Mouse (Mus musculus): Measurements from ENCODE around the gene Odf4. TPM values are rescaled to one million over a fixed set of nuclear protein-coding genes. Genes with fewer than 3 reads are reported as not detected.
A peak's percentile ranks its signal among the peaks of the same experiment; 100 is the strongest.
"Not testable (repeated sequence)": the region's sequence is repeated elsewhere in the genome, so short reads cannot be mapped to it uniquely, and the experiment has no call there.

Odf4 gene
- total RNA-seq, 2 experiments from 2014 or later: not detected

DNA sequence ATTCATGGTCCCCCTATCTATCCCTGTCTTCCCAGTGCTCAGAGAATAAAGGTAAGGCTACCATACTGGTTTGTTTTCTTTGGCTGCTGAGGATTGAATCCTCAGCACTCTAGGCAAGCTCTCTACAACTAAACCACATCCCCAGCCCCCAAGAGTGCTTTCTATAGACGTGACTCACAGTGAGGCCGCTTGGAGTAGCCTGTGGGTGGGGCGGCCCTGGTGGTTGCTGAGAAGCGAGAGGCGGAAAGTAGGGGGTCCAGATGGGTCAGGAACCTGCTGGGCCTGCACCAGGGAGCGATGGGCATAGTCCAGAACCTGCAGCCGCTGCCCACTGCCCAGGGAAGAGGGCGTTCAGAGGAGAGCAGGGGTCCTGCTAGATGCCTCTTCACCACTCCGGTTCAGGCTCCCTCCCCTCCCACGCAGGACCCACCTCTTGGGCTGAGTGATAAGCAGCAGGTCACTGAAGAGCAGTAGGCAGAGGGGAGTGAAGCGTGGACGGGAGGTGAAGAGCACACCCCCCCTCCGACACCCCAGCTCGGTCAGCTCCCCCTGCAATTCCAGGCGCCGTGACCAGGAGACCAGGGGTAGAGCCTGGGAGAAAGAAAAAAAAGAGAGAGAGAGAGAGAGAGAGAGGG lies 20.0 kb upstream of the Odf4 start:
- ATAC-seq (replicated peaks; ENCODE audit: poor library complexity): no peak

DNA sequence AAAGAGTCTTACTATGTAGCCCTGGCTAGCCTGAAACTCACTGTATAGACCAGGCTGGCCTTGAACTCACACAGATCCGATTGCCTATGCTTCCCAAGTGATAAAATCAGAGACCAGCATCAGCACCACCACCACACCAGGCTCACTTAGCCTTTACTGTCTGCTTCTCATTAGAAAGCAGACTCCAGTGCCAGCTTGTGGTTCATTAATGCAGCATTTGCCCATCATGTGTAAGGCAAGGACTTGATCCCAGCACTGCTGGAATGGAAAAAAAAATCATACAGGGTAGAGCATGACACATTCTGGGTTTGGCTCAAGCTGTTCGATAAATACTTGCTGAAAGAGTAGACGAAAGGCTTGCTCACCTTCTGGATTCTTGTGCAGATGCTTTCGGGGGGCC lies 19.1 kb upstream of the Odf4 start:
- no peak for ATAC-seq (replicated peaks; ENCODE audit: poor library complexity)

DNA sequence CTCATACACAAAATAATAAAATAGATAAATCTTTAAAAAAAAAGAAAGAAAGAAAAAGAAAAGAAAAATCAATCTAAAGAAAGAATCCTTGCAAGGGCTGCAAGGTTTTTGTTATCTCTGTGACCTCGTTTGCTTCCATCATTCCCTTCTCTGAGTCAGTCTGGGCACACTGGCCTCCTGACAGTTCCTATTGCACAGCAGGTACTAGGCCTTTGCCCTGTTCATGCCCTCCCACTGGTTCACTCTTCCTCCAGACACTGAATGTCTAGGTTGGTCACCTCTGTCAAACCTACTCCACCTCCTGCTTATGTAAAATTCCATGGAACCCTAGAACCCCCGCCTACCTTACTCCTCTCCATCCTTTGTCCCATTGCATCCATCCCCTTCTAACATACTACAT lies 18.4 kb upstream of the Odf4 start:
- no peak for ATAC-seq (replicated peaks; ENCODE audit: poor library complexity)

DNA sequence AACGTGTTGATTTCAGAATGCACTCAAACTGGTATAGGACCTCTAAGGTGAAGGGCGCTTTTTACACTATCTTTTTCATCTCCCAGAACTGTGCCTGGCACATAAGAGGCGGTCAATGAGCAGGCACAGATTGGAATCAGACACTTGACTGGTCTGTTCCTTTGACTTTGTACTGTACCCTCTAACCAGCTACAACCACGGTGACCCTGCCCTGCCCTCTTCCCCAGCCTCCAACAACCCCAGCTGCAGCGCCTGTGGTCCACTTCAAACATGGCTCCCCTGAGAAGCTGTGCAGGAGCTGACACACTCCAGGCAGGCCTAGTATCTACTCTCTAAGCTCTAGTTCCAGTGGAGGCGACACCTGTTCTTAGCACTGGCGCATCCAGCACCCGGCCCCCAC lies 15.8 kb upstream of the Odf4 start:
- ATAC-seq (replicated peaks; ENCODE audit: poor library complexity): no peak

DNA sequence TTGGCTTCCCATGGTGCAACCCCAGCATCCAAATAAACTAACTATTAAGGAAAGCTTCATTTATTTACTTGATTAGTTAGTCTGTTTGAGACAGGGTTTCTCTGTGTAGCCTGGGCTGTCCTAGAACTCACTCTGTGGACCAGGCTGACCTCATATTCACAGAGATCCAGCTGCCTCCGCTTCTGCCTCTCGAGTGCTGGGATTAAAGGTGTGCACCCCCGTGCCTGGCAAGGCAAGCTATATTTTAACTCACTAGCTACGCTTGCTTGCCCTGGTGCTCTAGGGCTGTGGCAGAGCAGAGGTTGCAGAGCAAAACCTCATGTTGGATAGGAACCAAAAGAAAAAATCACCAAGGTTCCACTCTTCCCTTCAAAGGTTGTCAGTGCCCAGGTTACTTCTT lies 13.6 kb upstream of the Odf4 start:
- ATAC-seq (replicated peaks; ENCODE audit: poor library complexity): no peak

DNA sequence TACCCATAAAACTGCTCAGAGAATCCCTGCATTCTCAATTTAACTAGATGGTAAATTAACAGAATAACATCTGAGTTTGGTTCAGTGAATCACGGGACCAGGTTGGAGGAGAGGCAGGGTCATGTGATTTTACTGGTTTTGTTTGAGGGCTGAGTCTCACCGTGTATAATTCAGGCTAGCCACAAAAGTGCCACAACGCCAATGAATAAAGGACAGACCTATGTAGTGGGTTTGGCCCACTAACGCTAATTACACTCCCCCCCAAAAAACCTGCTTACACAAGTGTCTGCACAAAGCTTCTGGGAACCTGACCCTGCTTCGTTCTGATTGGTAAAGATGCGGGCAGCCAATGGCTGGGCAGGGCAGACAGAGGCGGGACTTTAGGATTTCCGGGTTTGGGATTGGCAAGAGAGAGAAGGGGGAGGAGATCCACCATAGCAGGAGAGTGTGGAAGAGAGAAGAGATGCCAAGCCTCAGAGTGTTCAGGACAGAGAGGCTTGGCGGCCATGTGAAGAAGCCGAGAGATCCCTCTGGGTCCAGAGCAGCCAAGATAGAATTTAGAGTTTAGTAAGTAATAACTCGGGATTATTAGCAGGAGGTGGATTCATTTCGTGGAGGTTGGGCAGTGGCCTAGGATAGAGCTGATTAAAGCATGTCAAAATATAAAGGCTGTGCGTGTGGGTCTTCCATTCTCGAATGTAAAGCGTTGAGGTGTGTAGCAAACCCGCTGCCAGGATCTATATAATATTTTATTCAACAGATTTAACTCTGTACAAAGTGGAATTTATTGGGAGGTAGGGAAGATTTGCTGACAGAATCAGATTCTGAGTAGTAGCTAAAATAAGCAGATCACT lies 12.8 kb upstream of the Odf4 start:
- peak; percentile 100 for ATAC-seq (replicated peaks; ENCODE audit: poor library complexity)

DNA sequence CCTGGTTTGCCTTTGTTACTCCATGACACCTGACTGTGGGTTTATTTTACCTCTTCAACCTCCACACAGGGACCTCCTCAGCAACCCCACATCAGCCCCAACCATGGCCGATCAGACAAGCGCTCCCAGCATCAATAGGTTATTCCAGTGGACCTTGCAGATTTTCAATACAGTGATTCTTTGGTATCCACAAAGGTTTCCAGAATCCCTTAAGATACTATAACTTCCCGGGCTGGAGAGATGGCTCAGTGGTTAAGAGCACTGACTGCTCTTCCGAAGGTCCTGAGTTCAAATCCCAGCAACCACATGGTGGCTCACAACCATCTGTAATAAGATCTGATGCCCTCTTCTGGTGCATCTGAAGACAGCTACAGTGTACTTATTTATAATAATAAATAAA lies 10.1 kb upstream of the Odf4 start:
- ATAC-seq (replicated peaks; ENCODE audit: poor library complexity): not testable (repeated sequence)

DNA sequence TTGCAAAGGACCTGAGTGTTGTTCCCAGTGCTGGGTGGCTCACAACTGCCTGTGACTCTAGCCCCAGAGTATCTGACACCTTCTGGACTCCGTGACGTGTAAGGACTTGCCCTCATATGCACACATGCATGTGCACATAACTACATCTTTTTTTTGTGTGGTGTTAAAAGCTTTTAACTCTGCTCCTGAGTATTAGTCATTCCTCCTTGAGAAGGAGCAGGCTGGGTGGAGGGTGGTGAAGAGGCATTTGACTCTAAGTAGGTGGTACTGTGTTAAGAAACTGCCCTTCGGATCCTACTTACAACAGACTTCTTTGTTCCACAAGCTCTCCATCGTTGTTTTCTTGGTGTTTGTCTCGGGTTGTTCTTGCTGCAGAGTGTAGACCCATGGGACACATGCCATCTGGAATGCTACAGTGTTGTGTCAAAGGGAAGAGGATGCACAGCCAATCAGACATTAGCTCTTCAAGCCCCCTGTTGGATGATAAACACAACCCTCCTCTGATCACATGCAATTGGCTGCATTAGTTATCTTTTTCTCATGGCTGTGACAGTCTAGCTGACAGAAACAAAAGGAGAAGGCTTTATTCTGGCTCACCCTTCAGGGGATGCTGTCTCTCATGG lies 7.1 kb upstream of the Odf4 start:
- ATAC-seq (replicated peaks; ENCODE audit: poor library complexity): no peak

DNA sequence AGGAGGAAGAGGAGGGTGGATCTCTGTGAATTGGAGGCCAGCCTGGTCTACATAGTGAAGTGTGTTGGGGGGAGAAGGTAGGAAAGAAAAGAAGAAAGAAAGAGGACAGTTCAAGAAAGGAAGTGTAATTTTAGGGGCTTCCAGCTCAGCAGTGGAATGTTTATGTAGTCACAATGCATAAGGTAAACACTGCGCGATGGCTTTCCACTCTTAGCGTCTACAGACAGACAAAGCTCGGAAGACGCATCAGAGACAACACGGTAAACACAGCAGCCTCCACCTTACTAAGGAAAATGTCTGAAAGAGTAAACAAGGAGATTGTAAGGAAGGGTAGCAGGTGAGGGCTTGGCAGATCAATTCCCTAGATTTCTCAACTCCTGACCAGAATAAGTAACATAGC lies 3.1 kb upstream of the Odf4 start:
- no peak for ATAC-seq (replicated peaks; ENCODE audit: poor library complexity)

DNA sequence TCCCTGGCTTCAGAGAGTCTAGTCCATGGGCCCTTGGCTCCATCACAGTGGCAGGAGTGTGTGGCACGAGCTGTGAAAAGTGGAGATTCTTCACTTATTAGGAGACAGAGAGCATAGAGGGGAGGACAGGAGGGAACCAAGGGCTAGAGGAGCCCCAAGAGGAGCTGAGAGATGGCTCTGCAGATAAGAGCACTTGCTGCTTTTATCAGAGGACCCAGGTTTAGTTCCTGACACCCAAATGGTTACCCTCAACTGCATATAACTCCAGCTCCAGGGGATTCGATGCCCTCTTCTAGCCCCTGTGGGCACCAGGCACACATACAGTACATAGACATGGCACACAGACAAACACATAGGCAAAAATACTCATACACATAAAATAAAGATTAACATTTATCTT lies 2.1 kb downstream of the Odf4 start:
- no peak for ATAC-seq (replicated peaks; ENCODE audit: poor library complexity)

DNA sequence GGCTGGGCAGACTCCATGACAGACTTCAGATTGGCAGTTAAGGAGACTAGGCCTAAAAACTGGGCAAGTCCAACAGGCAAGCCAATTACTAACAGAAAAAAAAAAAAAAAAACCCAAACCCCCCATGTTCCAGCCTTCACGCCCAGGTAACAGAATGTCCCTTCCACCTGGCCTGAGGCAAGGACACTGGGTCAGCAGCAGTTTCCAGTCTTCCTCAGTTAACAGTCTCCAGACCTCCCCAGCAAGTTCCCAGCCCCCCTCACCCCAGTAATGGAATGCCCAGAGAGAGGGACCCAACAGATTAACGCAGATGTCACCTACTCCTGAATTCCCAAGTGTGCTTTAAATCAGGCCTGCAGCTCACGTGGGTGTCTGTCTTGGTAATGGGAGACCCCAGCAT lies 3.7 kb downstream of the Odf4 start:
- ATAC-seq (replicated peaks; ENCODE audit: poor library complexity): no peak

DNA sequence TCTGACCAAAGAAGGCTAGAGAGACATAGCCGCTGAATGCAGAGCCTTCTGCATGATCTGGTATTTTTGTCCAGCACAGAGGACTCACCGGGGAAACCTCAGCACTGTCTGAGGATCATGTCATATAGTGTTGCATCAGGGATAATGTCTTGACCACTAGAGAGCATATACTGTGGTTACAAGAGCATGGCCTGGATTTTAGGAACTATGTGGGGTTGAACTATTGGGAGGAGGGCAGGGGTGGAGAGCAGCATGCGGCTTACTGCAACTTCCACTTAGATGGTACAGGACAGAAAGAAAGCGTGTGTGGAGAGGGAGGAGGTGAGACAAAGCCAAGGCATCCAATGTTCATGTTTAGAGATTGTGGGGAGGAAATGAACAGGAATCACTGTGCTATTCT lies 12.3 kb downstream of the Odf4 start:
- ATAC-seq (replicated peaks; ENCODE audit: poor library complexity): peak; percentile 79

DNA sequence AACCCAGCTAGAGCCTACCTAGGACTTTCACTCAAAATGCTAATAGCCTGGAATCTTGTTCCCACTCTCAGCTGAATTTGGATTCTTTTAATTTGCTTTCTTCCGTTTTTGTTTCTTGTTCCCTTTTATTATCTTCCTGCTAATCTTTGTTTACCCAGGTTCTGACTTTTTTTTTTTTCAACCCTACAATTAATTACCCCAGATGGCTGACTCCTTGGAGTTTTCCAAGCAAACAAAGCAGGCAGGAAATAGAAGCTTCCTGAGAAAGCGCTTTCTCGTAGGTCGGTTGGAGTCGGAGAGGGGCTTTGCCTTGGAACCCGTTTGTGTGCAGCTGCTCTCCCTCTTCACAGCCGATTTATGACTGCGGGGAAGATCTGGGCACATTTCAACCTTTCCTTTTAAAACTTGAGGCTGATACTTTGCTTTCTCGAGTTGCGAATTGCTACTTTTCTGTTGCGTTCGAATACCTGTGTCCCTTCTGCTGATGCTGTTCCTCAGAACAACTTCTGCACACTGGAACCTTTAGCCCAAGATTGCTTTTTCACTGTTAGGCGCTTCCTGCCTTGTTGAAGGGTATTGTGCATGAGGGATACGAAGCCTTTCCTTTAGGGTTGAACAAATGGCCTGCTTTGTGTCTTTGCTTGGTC lies 15.2 kb downstream of the Odf4 start:
- ATAC-seq (replicated peaks; ENCODE audit: poor library complexity): no peak

DNA sequence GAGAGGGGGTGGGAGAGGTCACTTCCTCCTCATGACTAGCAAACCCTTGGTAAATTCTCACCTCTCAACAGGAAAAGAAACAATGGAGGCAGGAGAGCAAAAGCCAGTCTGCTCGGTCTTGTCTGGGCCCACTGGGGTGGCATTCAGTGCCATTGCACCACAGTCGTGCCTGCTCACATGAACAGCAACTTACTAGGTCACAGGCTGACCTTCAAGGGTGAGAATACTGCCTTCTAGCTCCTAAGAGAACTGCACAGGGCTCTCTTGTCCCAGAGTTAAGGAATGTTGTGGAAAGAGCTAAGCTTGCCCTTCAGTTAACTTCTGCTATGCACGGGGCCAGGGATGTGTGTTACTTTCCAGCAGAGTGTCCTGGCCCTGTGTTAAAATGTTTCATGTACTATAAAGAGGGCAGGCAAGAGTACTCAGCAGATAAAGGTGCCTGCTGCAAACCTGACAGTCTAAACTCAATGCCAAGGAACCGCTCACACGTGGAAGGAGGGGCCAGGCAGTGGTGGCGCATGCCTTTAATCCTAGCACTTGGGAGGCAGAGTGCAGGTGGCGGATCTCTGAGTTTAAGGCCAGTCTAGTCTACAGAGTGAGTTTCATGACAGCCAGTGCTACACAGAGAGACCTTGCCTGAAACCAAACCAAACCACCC lies 17.9 kb downstream of the Odf4 start:
- ATAC-seq (replicated peaks; ENCODE audit: poor library complexity): no peak

DNA sequence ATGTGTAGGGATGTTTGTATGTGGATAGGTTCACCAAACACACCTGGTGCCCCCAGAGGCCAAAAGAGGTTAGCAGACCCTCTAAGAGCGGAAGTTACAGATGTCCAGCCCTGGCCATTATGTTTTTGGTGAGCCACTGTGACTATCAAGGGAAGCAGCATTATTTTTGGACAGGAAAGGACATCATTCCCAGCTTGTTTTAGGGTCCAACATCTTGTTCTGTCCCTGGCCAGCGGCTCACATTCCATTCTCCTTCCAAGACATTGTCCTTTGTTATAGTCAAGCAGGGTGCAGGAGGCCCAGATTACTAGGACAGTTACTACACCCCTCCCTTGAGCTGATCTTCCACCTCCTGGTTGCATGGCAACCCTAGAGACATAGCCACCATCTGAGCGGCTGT lies 19.6 kb downstream of the Odf4 start:
- ATAC-seq (replicated peaks; ENCODE audit: poor library complexity): 0 out of 2 replicates have a peak, but pooled peaks have one; percentile 3

DNA sequence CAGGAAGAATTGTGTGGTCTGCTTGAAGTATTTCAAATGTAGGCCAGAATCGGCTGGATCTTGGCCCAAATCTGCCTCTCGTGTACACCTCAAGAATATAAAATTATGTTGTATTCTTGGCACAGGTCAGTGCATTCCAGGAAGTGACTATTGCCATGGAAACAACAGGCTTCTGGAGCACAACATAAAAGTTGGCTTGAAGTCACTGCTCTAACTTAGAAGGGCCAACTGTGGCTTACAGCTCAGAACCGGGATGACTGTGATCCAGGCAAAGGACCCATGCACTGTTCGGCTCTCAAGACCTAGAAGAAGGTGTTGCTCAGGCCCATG lies 20.5 kb downstream of the Odf4 start:
- no peak for ATAC-seq (replicated peaks; ENCODE audit: poor library complexity)

DNA sequence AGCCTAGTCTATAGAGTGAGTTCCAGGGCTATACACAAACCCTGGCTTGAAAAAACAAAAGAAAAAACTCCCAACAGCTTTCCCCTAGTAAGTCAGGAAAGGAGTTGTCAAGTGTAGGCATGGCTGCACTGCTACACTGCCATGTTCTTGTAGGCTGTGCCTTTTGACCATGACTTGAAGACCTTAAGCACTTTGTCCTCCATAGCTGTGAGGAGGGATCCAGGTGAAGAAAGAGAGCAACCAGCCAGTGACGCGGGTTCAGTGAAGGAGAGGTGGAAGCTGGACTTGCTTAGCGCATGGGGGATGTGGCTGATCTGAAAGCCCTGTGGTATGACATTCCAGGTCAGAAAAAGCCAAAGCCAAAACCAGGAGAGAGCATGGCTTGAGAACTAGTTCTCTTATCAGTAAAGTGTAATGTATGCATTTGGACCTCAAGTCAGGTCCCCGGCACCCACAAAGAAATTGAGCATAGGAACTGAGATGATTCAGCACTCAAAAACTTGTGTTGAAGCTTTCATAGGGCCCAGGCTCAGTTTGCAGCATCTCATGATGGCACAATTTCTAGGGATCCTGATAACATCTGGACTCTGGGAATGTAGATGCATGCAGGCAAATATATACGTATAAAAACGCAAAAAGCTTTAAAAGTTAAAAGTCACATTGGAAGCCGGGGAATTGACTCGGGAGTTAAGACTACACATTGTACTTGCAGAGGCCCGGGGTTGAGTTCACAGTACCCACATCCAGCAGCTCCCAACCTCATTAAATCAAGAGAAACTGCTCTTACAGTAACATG lies 21.0 kb downstream of the Odf4 start:
- ATAC-seq (replicated peaks; ENCODE audit: poor library complexity): no peak

DNA sequence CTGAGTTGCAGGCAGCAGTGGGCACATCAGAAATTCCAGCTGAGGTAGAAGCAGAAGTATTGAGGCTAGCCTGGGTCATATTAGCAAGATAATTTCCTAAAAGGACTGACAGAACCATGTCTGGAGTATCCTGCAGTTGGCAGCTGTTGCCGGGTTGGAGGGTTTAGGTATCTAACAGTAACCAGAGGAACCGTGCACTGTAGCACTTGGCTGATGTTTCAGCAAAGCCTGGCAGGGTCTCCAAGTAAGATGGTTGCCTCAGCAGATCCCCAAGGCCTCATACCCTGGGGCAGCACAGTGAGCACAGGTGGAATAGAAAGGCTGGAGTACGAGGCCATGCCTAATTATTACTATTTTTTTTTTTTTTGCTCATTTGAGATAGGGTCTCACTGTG lies 21.7 kb downstream of the Odf4 start:
- no peak for ATAC-seq (replicated peaks; ENCODE audit: poor library complexity)

DNA sequence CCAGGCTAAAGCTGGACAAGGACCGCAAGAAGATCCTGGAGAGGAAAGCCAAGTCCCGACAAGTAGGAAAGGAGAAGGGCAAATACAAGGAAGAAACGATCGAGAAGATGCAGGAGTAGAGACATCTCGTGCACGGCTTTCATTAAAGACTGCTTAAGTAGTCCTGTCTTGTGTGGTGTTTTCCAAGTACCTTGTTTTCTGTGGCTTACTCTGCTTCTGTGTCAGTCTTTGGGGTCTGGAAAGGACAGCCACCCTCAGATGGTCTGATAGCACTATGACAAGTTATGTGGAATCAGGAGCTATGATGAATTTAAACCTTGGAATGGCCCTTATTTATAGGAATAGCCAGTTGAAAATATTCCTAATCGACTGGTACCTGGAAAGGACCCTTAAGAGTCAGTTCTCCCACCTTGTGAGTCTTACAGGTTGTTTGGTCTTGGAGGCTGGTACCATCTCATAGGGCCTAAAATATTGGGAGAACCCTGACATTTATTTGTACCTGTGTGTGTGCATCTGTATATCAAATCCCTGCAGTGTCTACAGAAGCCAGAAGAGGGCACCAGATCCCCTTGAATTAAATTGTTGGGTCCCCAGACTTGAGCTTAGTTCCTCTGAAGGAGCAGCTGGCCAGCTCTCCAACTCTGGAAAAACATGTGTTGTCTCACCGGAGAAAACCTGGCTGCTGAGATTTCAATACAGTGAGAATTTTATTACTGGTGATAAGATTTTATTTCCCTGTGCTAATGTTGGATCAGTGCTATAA lies 22.3 kb downstream of the Odf4 start:
- ATAC-seq (replicated peaks; ENCODE audit: poor library complexity): peak; percentile 38

DNA sequence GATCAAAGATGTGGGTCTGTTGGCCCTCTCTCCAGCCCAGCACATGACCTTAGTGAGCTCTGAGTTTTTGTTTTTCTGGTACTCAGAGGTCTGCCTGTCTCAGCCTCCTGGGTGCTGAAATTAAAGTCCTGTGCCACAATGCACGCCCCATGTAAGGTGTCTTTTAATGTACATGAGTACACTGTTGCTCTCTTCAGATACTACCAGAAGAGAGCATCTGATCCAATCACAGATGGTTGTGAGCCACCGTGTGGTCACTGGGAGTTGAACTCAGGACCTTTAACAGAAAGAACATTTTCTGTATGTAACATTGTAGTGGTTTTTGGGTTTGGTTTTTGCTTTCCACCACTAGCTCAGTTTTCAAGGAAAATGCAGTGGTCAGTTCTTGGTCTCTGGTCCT lies 23.1 kb downstream of the Odf4 start:
- no peak for ATAC-seq (replicated peaks; ENCODE audit: poor library complexity)
